ENCODE assay signal across 30 mouse cellular contexts in genomic region chr10:75686724-75687123, GRCm38 (mm10). TPM values are rescaled to one million over a fixed set of nuclear protein-coding genes. Genes with fewer than 3 reads are reported as not detected.
DNase-seq lines count a peak whose midpoint lies in the region; ATAC-seq and TF ChIP-seq lines count a peak whose summit lies in the region.
"Had no signal": no experiment of that assay in that cellular context is flagged by ENCODE, and none has a peak within 500 bp of the region (broad histone marks: within the 10 kb centered on the region; RNA-seq: fewer than 3 reads in every experiment).

No protein-coding gene starts in this region.

- TF ChIP-seq POLR2A in bone marrow macrophage, adult 2 months (IDR thresholded peaks at IDR 0.05; ENCODE audit: borderline replicate concordance, low read depth, low read length), result no peak

- no peak overlapping the region for H3K4me2 ChIP-seq in hindbrain, postnatal 0 days (ENCODE audit: low read depth, low read length)
- no peak overlapping the region for H3K4me2 ChIP-seq in hindbrain, embryonic 11.5 days (replicated peaks; ENCODE audit: low read depth, low read length)
- no peak overlapping the region for H3K4me2 ChIP-seq in liver, embryonic 13.5 days
- no peak overlapping the region for H3K4me2 ChIP-seq in liver, postnatal 0 days (ENCODE audit: low read depth, low read length)
- H3K4me2 ChIP-seq: embryonic facial prominence, embryonic 13.5 days; forebrain, embryonic 12.5 days; heart, embryonic 11.5 days; heart, embryonic 15.5 days; hindbrain, embryonic 14.5 days had no signal

- peaks cover 8% of the 10 kb centered on the region; the same call in 1 of the 2 replicates for H3K4me1 ChIP-seq in hindbrain, postnatal 0 days (ENCODE audit: insufficient read depth, low read length)
- H3K4me1 ChIP-seq in hindbrain, embryonic 11.5 days (replicated peaks; ENCODE audit: control insufficient read depth, insufficient read depth, low read length), result 0 out of 2 replicates have a peak, but pooled peaks cover 5% of the 10 kb centered on the region
- H3K4me1 ChIP-seq in liver, embryonic 13.5 days (replicated peaks), result no peaks in the 10 kb centered on the region
- H3K4me1 ChIP-seq in liver, postnatal 0 days (ENCODE audit: insufficient read depth), result no peaks in the 10 kb centered on the region
- peaks cover 15% of the 10 kb centered on the region for H3K4me1 ChIP-seq in bone marrow macrophage, adult 2 months (ENCODE audit: control insufficient read depth, insufficient read depth, low read length)
- H3K4me1 ChIP-seq: embryonic facial prominence, embryonic 13.5 days had no signal

- no peak for DNase-seq in hindbrain, postnatal 0 days (ENCODE audit: low spot score)
- no peak for DNase-seq in hindbrain, embryonic 11.5 days (ENCODE audit: low spot score)
- no peak for DNase-seq in liver, embryonic 13.5 days
- no peak for DNase-seq in liver, postnatal 0 days
- peak; percentile 38 for DNase-seq in 416B (ENCODE audit: low read depth)
- no peak for DNase-seq in B cell, adult 2 months
- no peak for DNase-seq in frontal cortex, postnatal 36 days (ENCODE audit: low spot score in 2 of 2)
- DNase-seq: adrenal gland, postnatal 10 days; adrenal gland, postnatal 36 days; cerebellum, adult 11-12 months; cerebellum, adult 8-10 months; cerebellum, postnatal 10 days; cerebellum, postnatal 36 days; embryo, embryonic 11 days; gastrocnemius, postnatal 36 days; heart, postnatal 10 days; heart, postnatal 36 days had no signal

- TF ChIP-seq CTCF in hindbrain, postnatal 0 days (IDR thresholded peaks at IDR 0.05; ENCODE audit: low read depth), result no peak
- TF ChIP-seq CTCF in liver, postnatal 0 days (IDR thresholded peaks at IDR 0.05; ENCODE audit: low read depth), result no peak
- no peak for TF ChIP-seq CTCF in bone marrow macrophage, adult 2 months (IDR thresholded peaks at IDR 0.05; ENCODE audit: low read depth, low read length)

- no peaks in the 10 kb centered on the region for H3K27me3 ChIP-seq in hindbrain, postnatal 0 days (ENCODE audit: insufficient read depth, low read length)
- no peaks in the 10 kb centered on the region for H3K27me3 ChIP-seq in hindbrain, embryonic 11.5 days (ENCODE audit: control insufficient read depth, insufficient read depth, low read length)
- H3K27me3 ChIP-seq in liver, embryonic 13.5 days, result no peaks in the 10 kb centered on the region
- H3K27me3 ChIP-seq in liver, postnatal 0 days (ENCODE audit: insufficient read depth, low read length), result no peaks in the 10 kb centered on the region
- H3K27me3 ChIP-seq: CH12.LX; embryonic facial prominence, embryonic 13.5 days; forebrain, embryonic 12.5 days; heart, embryonic 15.5 days; Patski had no signal

- peaks cover 16% of the 10 kb centered on the region for H3K36me3 ChIP-seq in hindbrain, postnatal 0 days (ENCODE audit: insufficient read depth, low read length)
- no peaks in the 10 kb centered on the region for H3K36me3 ChIP-seq in hindbrain, embryonic 11.5 days (ENCODE audit: control insufficient read depth, insufficient read depth, low read length)
- peaks cover 88% of the 10 kb centered on the region for H3K36me3 ChIP-seq in liver, embryonic 13.5 days
- H3K36me3 ChIP-seq in liver, postnatal 0 days (replicated peaks; ENCODE audit: insufficient read depth, low read length), result peaks cover 46% of the 10 kb centered on the region

- no peak for TF ChIP-seq EP300 in liver, postnatal 0 days (IDR thresholded peaks at IDR 0.05; ENCODE audit: low read depth)

- H3K9ac ChIP-seq in hindbrain, postnatal 0 days (replicated peaks; ENCODE audit: low read length), result no peak overlapping the region
- no peak overlapping the region for H3K9ac ChIP-seq in hindbrain, embryonic 11.5 days (ENCODE audit: low read depth, low read length)
- H3K9ac ChIP-seq in liver, embryonic 13.5 days, result no peak overlapping the region
- no peak overlapping the region for H3K9ac ChIP-seq in liver, postnatal 0 days (replicated peaks)
- H3K9ac ChIP-seq: embryonic facial prominence, embryonic 13.5 days; forebrain, embryonic 12.5 days; heart, embryonic 15.5 days; hindbrain, embryonic 14.5 days had no signal

- H3K27ac ChIP-seq in hindbrain, postnatal 0 days, result peak overlapping the region; percentile 20; the same call in 1 of the 2 replicates
- H3K27ac ChIP-seq in hindbrain, embryonic 11.5 days (ENCODE audit: low read depth, low read length), result no peak overlapping the region
- H3K27ac ChIP-seq in liver, embryonic 13.5 days, result 0 out of 2 replicates have a peak overlapping the region, but pooled peaks have one; percentile 5
- H3K27ac ChIP-seq in liver, postnatal 0 days (ENCODE audit: low read depth), result no peak overlapping the region
- H3K27ac ChIP-seq in bone marrow macrophage, adult 2 months (ENCODE audit: insufficient read depth, low read depth, low read length), result peak overlapping the region; percentile 9
- H3K27ac ChIP-seq: embryonic facial prominence, embryonic 10.5 days; embryonic facial prominence, embryonic 13.5 days; forebrain, embryonic 12.5 days; heart, embryonic 15.5 days; hindbrain, embryonic 10.5 days; hindbrain, embryonic 14.5 days had no signal

- H3K4me3 ChIP-seq in hindbrain, postnatal 0 days (ENCODE audit: low read length), result no peak overlapping the region
- H3K4me3 ChIP-seq in hindbrain, embryonic 11.5 days (ENCODE audit: low read depth, low read length), result no peak overlapping the region
- no peak overlapping the region for H3K4me3 ChIP-seq in liver, embryonic 13.5 days (replicated peaks)
- no peak overlapping the region for H3K4me3 ChIP-seq in liver, postnatal 0 days (ENCODE audit: low read depth, low read length)
- H3K4me3 ChIP-seq in bone marrow macrophage, adult 2 months (ENCODE audit: insufficient read depth, low read length), result no peak overlapping the region
- H3K4me3 ChIP-seq: embryonic facial prominence, embryonic 10.5 days; embryonic facial prominence, embryonic 13.5 days; erythroblast, embryonic 14.5 days; forebrain, embryonic 12.5 days; heart, embryonic 15.5 days; hindbrain, embryonic 10.5 days had no signal

- H3K9me3 ChIP-seq in hindbrain, postnatal 0 days (ENCODE audit: low read length), result no peaks in the 10 kb centered on the region
- no peaks in the 10 kb centered on the region for H3K9me3 ChIP-seq in hindbrain, embryonic 11.5 days (ENCODE audit: control insufficient read depth, low read length)
- H3K9me3 ChIP-seq in liver, embryonic 13.5 days (replicated peaks), result no peaks in the 10 kb centered on the region
- H3K9me3 ChIP-seq in liver, postnatal 0 days (ENCODE audit: low read length), result no peaks in the 10 kb centered on the region
- H3K9me3 ChIP-seq: embryonic facial prominence, embryonic 10.5 days; embryonic facial prominence, embryonic 13.5 days; forebrain, embryonic 12.5 days; G1E; heart, embryonic 15.5 days; hindbrain, embryonic 10.5 days had no signal

- ATAC-seq in hindbrain, postnatal 0 days, result no peak
- no peak for ATAC-seq in hindbrain, embryonic 11.5 days (ENCODE audit: low FRiP score)
- no peak for ATAC-seq in liver, embryonic 13.5 days (ENCODE audit: low read depth)
- ATAC-seq in liver, postnatal 0 days, result no peak
- ATAC-seq: forebrain, embryonic 16.5 days; Patski had no signal

- WGBS in hindbrain, postnatal 0 days, result 77% methylated on average over 4 of the region's 4 CpGs
- WGBS in hindbrain, embryonic 11.5 days, result 87% methylated on average over 4 of the region's 4 CpGs
- 71% methylated on average over 4 of the region's 4 CpGs for whole genome bisulfite sequencing in liver, embryonic 13.5 days (ENCODE audit: insufficient replicate concordance)
- WGBS in liver, postnatal 0 days (ENCODE audit: insufficient replicate concordance), result 64% methylated on average over 4 of the region's 4 CpGs

RNA-seq across cellular contexts. Expression of gene Susd2, which starts 42.9 kb away (rescaled TPM):
- 14.4 and 14.9 TPM in 2 replicates for total RNA-seq in hindbrain, postnatal 0 days (2014; rRNA removed)
- polyA plus RNA-seq in hindbrain, postnatal 0 days (2015; fragmentation: Nextera tagmentation; extraction: Ambion mirVana), result 11.2 and 11.4 TPM in 2 replicates
- polyA plus RNA-seq in hindbrain, embryonic 11.5 days (2014; fragmentation: Nextera tagmentation; extraction: Ambion mirVana), result 2.1 and 2.7 TPM in 2 replicates
- polyA plus RNA-seq in liver, embryonic 13.5 days (2015; fragmentation: Nextera tagmentation; extraction: Ambion mirVana), result 1.0 and 1.4 TPM in 2 replicates
- 1.6 TPM in 2 replicates for polyA plus RNA-seq in liver, postnatal 0 days (2015; fragmentation: Nextera tagmentation; extraction: Ambion mirVana)
- not detected in 2 replicates for polyA plus RNA-seq in bone marrow macrophage, adult 2 months (2012; ENCODE audit: insufficient read depth, insufficient read length, missing spikeins)

Comparison
In these comparisons a context has a peak if more than half of its experiments do, and no peak if none do; other contexts are left out.
1. H3K27ac ChIP-seq: peak in hindbrain, postnatal 0 days (single experiment), liver, embryonic 13.5 days (single experiment) and bone marrow macrophage, adult 2 months (single experiment); none in hindbrain, embryonic 11.5 days (single experiment) and liver, postnatal 0 days (single experiment).